Mouse (Mus musculus): ENCODE results near the gene Gm10721.
"Not testable (repeated sequence)": the region's sequence is repeated elsewhere in the genome, so short reads cannot be mapped to it uniquely, and the experiment has no call there.

Gene Gm10721

GRCm38 (mm10) chr9:3025653-3026052 is 12.7 kb downstream of the Gm10721 start:
- DNase-seq (ENCODE audit: low spot score in 2 of 2) = peak; percentile 76 to 85

DNA sequence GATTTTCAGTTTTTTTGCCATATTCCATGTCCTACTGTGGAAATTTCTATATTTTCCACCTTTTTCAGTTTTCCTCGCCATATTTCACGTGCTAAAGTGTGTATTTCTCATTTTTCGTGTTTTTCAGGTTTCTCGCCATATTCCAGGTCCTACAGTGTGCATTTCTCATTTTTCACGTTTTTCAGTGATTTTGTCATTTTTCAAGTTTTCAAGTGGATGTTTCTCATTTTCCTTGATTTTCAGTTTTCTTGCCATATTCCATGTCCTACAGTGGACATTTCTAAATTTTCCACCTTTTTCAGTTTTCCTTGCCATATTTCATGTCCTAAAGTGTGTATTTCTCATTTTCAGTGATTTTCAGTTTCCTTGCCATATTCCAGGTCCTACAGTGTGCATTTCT is 13.2 kb downstream of the Gm10721 start:
- DNase-seq (ENCODE audit: low spot score in 2 of 2) = not testable (repeated sequence)

- not testable (repeated sequence) for DNase-seq (ENCODE audit: low spot score in 2 of 2)
These were observed 13.8 kb downstream of the Gm10721 start for GRCm38 (mm10) chr9:3026741-3027140.

DNA sequence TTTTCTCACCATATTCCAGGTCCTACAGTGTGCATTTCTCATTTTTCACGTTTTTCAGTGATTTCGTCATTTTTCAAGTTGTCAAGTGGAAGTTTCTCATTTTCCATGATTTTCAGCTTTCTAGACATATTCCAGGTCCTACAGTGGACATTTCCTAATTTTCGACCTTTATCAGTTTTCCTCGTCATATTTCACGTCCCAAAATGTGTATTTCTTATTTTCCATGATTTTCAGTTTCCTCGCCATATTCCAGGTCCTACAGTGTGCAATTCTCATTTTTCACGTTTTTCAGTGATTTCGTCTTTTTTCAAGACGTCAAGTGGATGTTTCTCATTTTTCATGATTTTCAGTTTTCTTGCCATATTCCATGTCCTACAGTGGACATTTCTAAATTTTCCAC is 14.3 kb downstream of the Gm10721 start:
- DNase-seq (ENCODE audit: low spot score in 2 of 2) = not testable (repeated sequence)

- peak in 1 of 2 experiments; percentile 26 for DNase-seq (ENCODE audit: low spot score in 2 of 2)
These were observed 16.5 kb downstream of the Gm10721 start for GRCm38 (mm10) chr9:3029276-3030000.

DNA sequence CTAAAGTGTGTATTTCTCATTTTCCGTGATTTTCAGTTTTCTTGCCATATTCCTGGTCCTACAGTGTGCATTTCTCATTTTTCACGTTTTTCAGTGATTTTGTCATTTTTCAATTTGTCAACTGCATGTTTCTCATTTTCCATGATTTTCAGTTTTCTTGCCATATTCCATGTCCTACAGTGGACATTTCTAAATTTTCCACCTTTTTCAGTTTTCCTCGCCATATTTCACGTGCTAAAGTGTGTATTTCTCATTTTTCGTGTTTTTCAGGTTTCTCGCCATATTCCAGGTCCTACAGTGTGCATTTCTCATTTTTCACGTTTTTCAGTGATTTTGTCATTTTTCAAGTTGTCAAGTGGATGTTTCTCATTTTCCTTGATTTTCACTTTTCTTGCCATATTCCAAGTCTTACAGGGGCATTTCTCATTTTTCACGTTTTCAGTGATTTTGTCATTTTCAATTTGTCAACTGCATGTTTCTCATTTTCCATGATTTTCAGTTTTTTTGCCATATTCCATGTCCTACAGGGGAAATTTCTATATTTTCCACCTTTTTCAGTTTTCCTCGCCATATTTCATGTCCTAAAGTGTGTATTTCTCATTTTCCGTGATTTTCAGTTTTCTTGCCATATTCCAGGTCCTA is 17.9 kb downstream of the Gm10721 start:
- not testable (repeated sequence) for DNase-seq (ENCODE audit: low spot score in 2 of 2)

DNA sequence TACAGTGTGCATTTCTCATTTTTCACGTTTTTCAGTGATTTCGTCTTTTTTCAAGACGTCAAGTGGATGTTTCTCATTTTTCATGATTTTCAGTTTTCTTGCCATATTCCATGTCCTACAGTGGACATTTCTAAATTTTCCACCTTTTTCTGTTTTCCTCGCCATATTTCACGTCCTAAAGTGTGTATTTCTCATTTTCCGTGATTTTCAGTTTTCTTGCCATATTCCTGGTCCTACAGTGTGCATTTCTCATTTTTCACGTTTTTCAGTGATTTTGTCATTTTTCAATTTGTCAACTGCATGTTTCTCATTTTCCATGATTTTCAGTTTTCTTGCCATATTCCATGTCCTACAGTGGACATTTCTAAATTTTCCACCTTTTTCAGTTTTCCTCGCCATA is 21.4 kb downstream of the Gm10721 start, which contains the start of gene Gm17535:
Gene Gm17535 (plus strand): TSS at position 301 of the 400 bp plus-strand sequence.
- DNase-seq (ENCODE audit: low spot score in 2 of 2) = not testable (repeated sequence)

DNA sequence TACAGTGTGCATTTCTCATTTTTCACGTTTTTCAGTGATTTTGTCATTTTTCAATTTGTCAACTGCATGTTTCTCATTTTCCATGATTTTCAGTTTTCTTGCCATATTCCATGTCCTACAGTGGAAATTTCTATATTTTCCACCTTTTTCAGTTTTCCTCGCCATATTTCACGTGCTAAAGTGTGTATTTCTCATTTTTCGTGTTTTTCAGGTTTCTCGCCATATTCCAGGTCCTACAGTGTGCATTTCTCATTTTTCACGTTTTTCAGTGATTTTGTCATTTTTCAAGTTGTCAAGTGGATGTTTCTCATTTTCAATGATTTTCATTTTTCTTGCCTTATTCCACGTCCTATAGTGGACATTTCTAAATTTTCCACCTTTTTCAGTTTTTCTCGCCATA is 23.6 kb downstream of the Gm10721 start, which contains the start of gene Gm10715:
Gene Gm10715 (plus strand): TSS at position 301 of the 400 bp plus-strand sequence.
- not testable (repeated sequence) for DNase-seq (ENCODE audit: low spot score in 2 of 2)

DNA sequence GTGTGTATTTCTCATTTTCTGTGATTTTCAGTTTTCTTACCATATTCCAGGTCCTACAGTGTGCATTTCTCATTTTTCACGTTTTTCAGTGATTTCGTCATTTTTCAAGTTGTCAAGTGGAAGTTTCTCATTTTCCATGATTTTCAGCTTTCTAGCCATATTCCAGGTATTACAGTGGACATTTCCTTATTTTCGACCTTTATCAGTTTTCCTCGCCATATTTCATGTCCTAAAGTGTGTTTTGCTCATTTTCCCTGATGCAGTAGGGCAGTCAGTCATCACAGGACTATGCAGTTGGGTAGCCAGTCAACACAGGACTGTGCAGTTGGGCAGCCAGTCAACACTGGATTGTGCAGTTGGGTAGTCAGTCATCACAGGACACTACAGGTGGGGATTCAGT is 25.2 kb downstream of the Gm10721 start:
- DNase-seq (ENCODE audit: low spot score in 2 of 2) = not testable (repeated sequence)
